Mouse (Mus musculus): ENCODE measurements around the gene Hist1h2bk.
A peak's percentile ranks its signal among the peaks of the same experiment; 100 is the strongest.

Hist1h2bk gene

GRCm38 (mm10) chr13:22035267-22036148, at the start of gene Hist1h2bk, which contains the start of gene Hist1h2ah:
TSS of gene Hist1h2bk (plus strand) at chr13:22035870.
TSS of gene Hist1h2ah (minus strand) at chr13:22035568.
- DNase-seq (ENCODE audit: low spot score) = peak; percentile 95

- no peak for DNase-seq (ENCODE audit: low spot score)
Measured at GRCm38 (mm10) chr13:21992550-21992949, 43.1 kb upstream of the Hist1h2bk start.

DNA sequence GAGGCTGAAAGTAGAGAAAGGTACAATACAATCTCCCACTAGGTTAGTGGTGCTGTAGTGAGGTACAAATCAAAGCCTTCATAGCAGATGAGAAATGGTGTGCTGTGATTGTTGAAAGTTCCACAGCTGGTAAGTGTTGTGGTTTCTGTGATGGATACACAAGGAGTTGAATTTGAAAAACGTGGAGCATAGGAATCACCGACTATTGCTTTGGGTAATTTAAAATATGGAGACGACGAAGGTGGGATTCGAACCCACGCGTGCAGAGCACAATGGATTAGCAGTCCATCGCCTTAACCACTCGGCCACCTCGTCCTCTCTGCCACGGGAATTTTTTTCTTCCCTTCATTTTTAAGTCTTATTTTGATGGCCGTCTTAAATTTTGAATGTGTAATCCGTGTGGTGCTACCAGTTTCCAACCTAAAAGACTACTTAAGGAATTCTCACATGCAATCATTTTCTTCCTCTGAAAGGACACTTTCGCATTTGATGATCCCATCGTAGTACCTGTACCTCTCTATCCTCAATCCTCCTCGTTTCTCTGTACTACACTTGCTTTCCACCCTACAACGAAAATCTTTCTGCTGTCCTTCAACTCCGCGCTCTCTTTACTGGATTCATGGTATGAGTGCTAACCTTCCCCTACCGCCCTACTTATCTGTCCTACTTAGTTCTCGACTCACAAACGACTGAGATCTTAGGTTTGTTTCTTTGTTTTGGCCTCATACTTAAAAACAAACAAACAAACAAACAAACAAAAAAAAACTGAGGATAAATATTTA, 41.5 kb upstream of the Hist1h2bk start:
- peak; percentile 82 for DNase-seq (ENCODE audit: low spot score)

- DNase-seq (ENCODE audit: low spot score) = peak; percentile 33
Measured at GRCm38 (mm10) chr13:21994896-21995295, 40.8 kb upstream of the Hist1h2bk start.

DNA sequence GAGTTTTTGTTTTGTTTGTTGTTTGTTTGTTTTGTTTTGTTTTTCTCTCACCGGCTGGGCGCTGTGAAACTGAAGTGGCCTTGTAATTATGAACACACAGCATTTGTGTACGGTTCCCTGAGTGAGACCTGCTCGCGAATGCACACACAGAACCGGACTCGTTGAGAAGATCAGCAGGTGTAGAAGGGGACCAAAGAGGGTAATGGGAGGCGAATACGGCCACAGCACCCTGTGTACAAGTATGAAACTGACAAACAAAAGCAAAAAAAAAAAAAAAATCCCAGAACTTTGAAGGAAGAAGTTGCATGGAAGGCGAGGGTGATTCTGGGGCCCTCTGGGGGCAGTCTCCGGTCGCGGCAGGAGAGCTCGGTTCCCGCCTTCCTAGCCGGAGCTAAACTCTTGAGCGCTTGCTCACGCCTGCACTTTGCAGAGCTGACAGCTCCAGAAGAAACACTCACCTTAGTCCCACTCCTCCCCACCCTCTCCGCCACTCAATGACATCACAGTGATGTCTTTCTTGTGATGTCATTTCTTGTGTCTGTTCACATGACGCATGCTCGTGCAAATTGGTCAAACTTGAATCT, 40.2 kb upstream of the Hist1h2bk start:
- DNase-seq (ENCODE audit: low spot score) = peak; percentile 75

DNA sequence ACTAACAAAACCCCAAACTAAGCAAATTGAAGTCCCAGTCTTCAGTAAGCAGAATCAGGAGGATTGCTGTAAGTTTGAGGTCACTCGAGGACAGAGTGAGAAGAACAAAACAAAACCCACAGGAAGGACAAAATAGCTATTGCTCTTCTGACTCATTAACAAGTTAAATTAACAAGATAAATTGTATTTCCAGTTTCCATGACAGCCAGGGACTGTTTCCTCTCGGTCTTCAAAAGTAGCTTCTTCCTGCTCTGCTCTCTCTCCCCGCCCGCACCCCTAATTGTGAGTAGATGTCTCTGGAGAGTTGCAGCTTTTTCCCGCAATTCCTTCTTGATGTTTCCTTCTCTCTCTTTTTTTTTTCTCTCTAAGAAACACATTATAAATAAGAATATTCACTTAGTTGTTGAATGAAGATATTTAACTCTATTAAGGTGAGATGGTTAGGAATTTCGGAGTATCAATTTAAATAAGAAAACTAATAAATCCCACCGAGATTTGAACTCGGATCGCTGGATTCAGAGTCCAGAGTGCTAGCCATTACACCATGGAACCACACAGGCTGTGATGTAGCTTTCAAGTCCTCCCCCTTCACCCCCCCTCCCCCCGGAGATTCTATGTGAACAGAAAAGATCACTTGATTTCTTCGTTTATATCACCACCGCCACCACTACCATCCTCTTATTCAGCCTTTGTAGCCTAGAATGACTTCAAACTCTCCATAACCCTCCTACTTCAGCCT, 39.4 kb upstream of the Hist1h2bk start:
- peak; percentile 66 for DNase-seq (ENCODE audit: low spot score)

DNA sequence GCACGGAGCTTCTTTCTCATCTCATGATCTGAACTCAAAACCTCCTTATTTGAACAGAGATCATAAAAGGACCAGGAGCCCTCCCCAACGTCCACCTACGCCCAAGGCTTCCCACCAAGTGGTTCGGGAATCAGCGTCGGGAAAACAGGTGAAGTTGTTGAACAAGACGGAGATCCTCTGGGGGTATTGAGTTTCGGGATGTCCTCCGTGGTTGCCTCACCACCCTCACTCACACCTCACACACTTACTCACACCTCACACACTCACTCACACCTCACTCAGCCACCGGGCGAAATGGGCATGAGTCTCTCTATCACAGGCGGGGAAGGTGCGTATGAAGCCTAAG, 38.9 kb upstream of the Hist1h2bk start:
- no peak for DNase-seq (ENCODE audit: low spot score)

- no peak for DNase-seq (ENCODE audit: low spot score)
Measured at GRCm38 (mm10) chr13:21997201-21997820, 38.4 kb upstream of the Hist1h2bk start.

- no peak for DNase-seq (ENCODE audit: low spot score)
Measured at GRCm38 (mm10) chr13:21997821-21998220, 37.8 kb upstream of the Hist1h2bk start.

GRCm38 (mm10) chr13:21998412-21998811, 37.3 kb upstream of the Hist1h2bk start:
- DNase-seq (ENCODE audit: low spot score) = no peak

GRCm38 (mm10) chr13:21999147-21999546, 36.5 kb upstream of the Hist1h2bk start:
- DNase-seq (ENCODE audit: low spot score) = no peak

- DNase-seq (ENCODE audit: low spot score) = no peak
Measured at GRCm38 (mm10) chr13:22001346-22001745, 34.3 kb upstream of the Hist1h2bk start.

GRCm38 (mm10) chr13:22001823-22002222, 33.8 kb upstream of the Hist1h2bk start:
- DNase-seq (ENCODE audit: low spot score) = no peak

DNA sequence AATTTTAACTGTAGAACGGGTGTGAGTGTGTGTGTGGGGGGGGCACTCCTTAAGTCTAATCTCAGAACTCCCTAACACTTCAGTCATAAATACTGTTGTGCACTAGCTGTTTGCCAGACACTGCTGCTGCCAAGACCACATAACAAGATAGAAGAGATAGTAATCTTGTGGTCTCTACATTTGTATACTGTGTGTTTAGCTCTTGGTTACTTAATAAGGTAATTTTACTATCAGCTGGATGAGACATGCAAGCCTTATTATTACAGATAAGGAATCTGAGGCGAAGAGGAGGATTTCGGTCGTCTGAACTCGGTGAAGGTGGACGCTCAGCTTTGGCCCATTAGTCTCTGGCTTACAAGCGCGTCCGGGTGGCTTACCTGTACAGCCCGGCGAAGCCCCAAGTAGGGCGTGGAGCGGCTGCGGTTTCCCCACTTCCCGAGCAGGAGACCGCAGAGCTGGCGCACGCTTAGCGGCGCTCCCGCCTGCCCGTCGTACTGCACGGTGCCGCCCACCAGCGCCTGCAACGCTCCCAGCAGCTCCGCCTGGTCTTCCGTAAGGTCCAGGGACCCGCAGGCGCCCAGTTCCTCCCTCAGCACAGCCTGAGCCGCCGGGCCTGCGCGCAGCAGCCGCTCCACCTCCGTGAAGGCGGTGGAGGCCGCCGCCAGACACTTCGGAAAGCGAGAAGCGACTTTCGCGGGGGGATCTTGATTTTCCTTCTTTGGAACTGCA, 29.9 kb upstream of the Hist1h2bk start:
- DNase-seq (ENCODE audit: low spot score) = peak; percentile 64

DNA sequence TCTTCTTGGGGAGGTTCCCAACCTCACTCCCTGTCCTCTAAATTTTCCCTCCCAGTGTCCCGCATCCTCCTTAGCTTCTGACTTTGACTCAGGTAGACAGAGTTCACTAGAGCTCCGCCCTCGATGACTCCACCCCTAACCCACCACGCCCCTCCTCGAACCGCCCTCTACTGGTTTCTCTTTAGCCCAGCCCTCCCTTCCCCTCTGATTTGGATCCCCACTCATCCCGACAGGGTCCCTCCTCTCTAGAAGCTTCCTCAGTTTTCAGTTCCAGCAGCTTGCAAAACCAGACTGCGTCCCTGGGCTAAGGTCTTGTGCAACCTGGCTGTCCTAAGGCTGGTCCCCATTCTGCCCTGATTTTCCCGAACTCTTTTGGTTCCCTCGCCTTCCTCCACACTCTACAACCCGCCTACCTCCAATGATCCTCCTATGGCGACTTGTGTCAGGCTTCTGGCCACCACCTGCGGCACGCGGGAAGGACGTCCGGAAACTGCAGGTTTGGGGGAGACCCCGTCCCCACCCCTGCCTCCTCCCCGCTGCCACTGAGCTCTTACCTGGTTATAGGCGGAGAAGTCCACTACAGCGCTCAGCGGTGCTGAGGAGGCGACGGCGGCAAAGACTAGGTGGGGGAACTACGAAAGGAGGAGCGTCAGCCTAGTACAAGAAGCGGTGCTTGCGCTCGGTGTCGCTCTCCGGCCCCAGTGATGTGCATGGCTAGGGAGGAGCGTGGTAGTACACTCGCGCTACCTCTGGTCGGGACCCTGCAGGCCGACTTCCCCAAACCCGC, 29.1 kb upstream of the Hist1h2bk start:
- DNase-seq (ENCODE audit: low spot score) = peak; percentile 83

DNA sequence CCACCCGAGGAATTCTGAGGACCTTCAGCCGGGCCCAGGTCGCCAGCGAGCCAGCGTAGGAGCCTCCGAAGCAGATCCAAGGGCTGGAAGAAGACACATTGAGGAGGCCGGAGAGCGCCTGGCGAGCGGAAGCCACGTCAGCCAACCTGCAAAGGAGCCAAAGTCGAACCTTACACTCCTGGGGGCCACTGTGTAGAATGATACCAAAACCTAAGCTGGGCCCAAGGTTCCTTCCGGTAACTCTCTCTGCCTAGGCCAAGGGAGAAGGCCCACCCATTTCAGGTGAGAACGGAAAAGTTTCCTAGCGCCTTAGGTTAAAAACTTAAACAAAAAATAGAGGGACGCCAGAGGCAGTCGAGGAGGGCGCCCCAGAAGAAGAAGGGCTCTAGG, 28.6 kb upstream of the Hist1h2bk start:
- peak; percentile 33 for DNase-seq (ENCODE audit: low spot score)

GRCm38 (mm10) chr13:22007872-22008271, 27.8 kb upstream of the Hist1h2bk start:
- DNase-seq (ENCODE audit: low spot score) = no peak

- no peak for DNase-seq (ENCODE audit: low spot score)
Measured at GRCm38 (mm10) chr13:22008707-22009106, 27.0 kb upstream of the Hist1h2bk start.

- no peak for DNase-seq (ENCODE audit: low spot score)
Measured at GRCm38 (mm10) chr13:22009642-22010041, 26.0 kb upstream of the Hist1h2bk start, which contains the start of gene Prss16. TSS of gene Prss16 (minus strand) at chr13:22009742.

- DNase-seq (ENCODE audit: low spot score) = no peak
Measured at GRCm38 (mm10) chr13:22013716-22014115, 22.0 kb upstream of the Hist1h2bk start.

Measured in embryo, embryonic 10 days (tissue).